In genomic region chr9:26776122-26776902, GRCm38 (mm10) we compare ENCODE assay signal across 8 mouse cellular contexts. TPM values are rescaled to one million over a fixed set of nuclear protein-coding genes. Genes with fewer than 3 reads are reported as not detected.
DNase-seq lines count a peak whose midpoint lies in the region; ATAC-seq and TF ChIP-seq lines count a peak whose summit lies in the region.

No protein-coding gene starts in this region.

- H3K36me3 ChIP-seq in liver, postnatal 0 days (replicated peaks; ENCODE audit: insufficient read depth, low read length), result no peaks in the 10 kb centered on the region
- no peaks in the 10 kb centered on the region for H3K36me3 ChIP-seq in liver, embryonic 11.5 days (ENCODE audit: control insufficient read depth, insufficient read depth, low read length)
- no peaks in the 10 kb centered on the region for H3K36me3 ChIP-seq in embryonic facial prominence, embryonic 11.5 days (replicated peaks; ENCODE audit: control insufficient read depth, insufficient read depth, low read depth, low read length)

- no peaks in the 10 kb centered on the region for H3K9me3 ChIP-seq in liver, postnatal 0 days (ENCODE audit: low read length)
- no peaks in the 10 kb centered on the region for H3K9me3 ChIP-seq in liver, embryonic 11.5 days (ENCODE audit: control insufficient read depth, low read length)
- H3K9me3 ChIP-seq in embryonic facial prominence, embryonic 11.5 days (replicated peaks; ENCODE audit: control insufficient read depth, low read length), result no peaks in the 10 kb centered on the region

- H3K4me1 ChIP-seq in liver, postnatal 0 days (ENCODE audit: insufficient read depth), result no peaks in the 10 kb centered on the region
- no peaks in the 10 kb centered on the region for H3K4me1 ChIP-seq in liver, embryonic 11.5 days (replicated peaks; ENCODE audit: control insufficient read depth, insufficient read depth, low read length)
- no peaks in the 10 kb centered on the region for H3K4me1 ChIP-seq in embryonic facial prominence, embryonic 11.5 days (ENCODE audit: control insufficient read depth, insufficient read depth, low read length)

- no peak overlapping the region for H3K27ac ChIP-seq in liver, postnatal 0 days (ENCODE audit: low read depth)
- no peak overlapping the region for H3K27ac ChIP-seq in liver, embryonic 11.5 days (ENCODE audit: low read depth, low read length)
- no peak overlapping the region for H3K27ac ChIP-seq in embryonic facial prominence, embryonic 11.5 days (replicated peaks; ENCODE audit: low read depth, low read length)

- H3K9ac ChIP-seq in liver, postnatal 0 days (replicated peaks), result no peak overlapping the region
- no peak overlapping the region for H3K9ac ChIP-seq in liver, embryonic 11.5 days (ENCODE audit: low read depth, low read length)
- no peak overlapping the region for H3K9ac ChIP-seq in embryonic facial prominence, embryonic 11.5 days (replicated peaks; ENCODE audit: low read length)

- H3K4me2 ChIP-seq in liver, postnatal 0 days (ENCODE audit: low read depth, low read length), result no peak overlapping the region
- H3K4me2 ChIP-seq in liver, embryonic 11.5 days, result no peak overlapping the region
- no peak overlapping the region for H3K4me2 ChIP-seq in embryonic facial prominence, embryonic 11.5 days (ENCODE audit: low read depth, low read length)

- no peak for TF ChIP-seq EP300 in liver, postnatal 0 days (IDR thresholded peaks at IDR 0.05; ENCODE audit: low read depth)

- no peak for ATAC-seq in liver, postnatal 0 days
- ATAC-seq in liver, embryonic 11.5 days (replicated peaks; ENCODE audit: low FRiP score), result no peak
- no peak for ATAC-seq in embryonic facial prominence, embryonic 11.5 days (replicated peaks; ENCODE audit: insufficient number of reproducible peaks, low FRiP score, low TSS enrichment, low read depth)

- peak; percentile 68 for TF ChIP-seq CTCF in liver, postnatal 0 days (IDR thresholded peaks at IDR 0.05; ENCODE audit: low read depth)
- peak; percentile 71; the same call in 1 of the 2 replicates for TF ChIP-seq CTCF in brain, embryonic 14.5 days (IDR thresholded peaks at IDR 0.05; ENCODE audit: borderline replicate concordance, extremely low read depth, insufficient read depth, insufficient read length)

- H3K27me3 ChIP-seq in liver, postnatal 0 days (ENCODE audit: insufficient read depth, low read length), result no peaks in the 10 kb centered on the region
- no peaks in the 10 kb centered on the region for H3K27me3 ChIP-seq in liver, embryonic 11.5 days (replicated peaks; ENCODE audit: control insufficient read depth, insufficient read depth, low read length)
- H3K27me3 ChIP-seq in embryonic facial prominence, embryonic 11.5 days (ENCODE audit: control insufficient read depth, insufficient read depth, low read length), result no peaks in the 10 kb centered on the region

- WGBS in liver, postnatal 0 days (ENCODE audit: insufficient replicate concordance), result 56% methylated on average over 6 of the region's 6 CpGs
- WGBS in liver, embryonic 11.5 days, result 62% methylated on average over 6 of the region's 6 CpGs
- whole genome bisulfite sequencing in embryonic facial prominence, embryonic 11.5 days, result 60% methylated on average over 6 of the region's 6 CpGs

- DNase-seq in liver, postnatal 0 days, result no peak
- no peak for DNase-seq in liver, embryonic 11.5 days (ENCODE audit: low spot score)
- peak; percentile 90 for DNase-seq in brain, embryonic 14.5 days (ENCODE audit: low read depth)
- DNase-seq in embryonic facial prominence, embryonic 11.5 days (ENCODE audit: low spot score), result peak; percentile 77
- peak; percentile 26 for DNase-seq in induced T-regulatory cell, adult 2 months (ENCODE audit: low read depth)
- DNase-seq in lung, postnatal 25 days (ENCODE audit: low spot score), result peak; percentile 59
- peak; percentile 53 for DNase-seq in telencephalon, adult 2 months (ENCODE audit: low read depth, low spot score)
- DNase-seq in ovary, adult 18-20 months (ENCODE audit: low spot score), result no peak

- no peak overlapping the region for H3K4me3 ChIP-seq in liver, postnatal 0 days (ENCODE audit: low read depth, low read length)
- H3K4me3 ChIP-seq in liver, embryonic 11.5 days (ENCODE audit: low read depth, low read length), result no peak overlapping the region
- H3K4me3 ChIP-seq in embryonic facial prominence, embryonic 11.5 days (ENCODE audit: low read depth, low read length), result no peak overlapping the region

- no peak for TF ChIP-seq POLR2A in brain, embryonic 14.5 days (IDR thresholded peaks at IDR 0.05; ENCODE audit: borderline replicate concordance, extremely low read depth, insufficient read depth, insufficient read length, poor library complexity, severe bottlenecking)

RNA-seq across cellular contexts. Expression of gene Glb1l2, which starts 30.0 kb away (rescaled TPM):
- 0.06 TPM in 1 of 2 replicates, not detected in the other for polyA plus RNA-seq in liver, postnatal 0 days (2015; fragmentation: Nextera tagmentation; extraction: Ambion mirVana)
- 0.88 and 1.6 TPM in 2 replicates for polyA plus RNA-seq in liver, embryonic 11.5 days (2014; fragmentation: Nextera tagmentation; extraction: Ambion mirVana)
- 3.3 and 3.5 TPM in 2 replicates for polyA plus RNA-seq in brain, embryonic 14.5 days (2012; rRNA removed)
- 4.6 and 4.7 TPM in 2 replicates for polyA plus RNA-seq in embryonic facial prominence, embryonic 11.5 days (2014; fragmentation: Nextera tagmentation; extraction: Ambion mirVana)

RNA-seq across cellular contexts. Expression of gene B3gat1, which starts 42.8 kb away (rescaled TPM):
- polyA plus RNA-seq in liver, postnatal 0 days (2015; fragmentation: Nextera tagmentation; extraction: Ambion mirVana), result not detected in 2 replicates
- polyA plus RNA-seq in liver, embryonic 11.5 days (2014; fragmentation: Nextera tagmentation; extraction: Ambion mirVana), result 0.04 TPM in 1 of 2 replicates, not detected in the other
- polyA plus RNA-seq in brain, embryonic 14.5 days (2012; rRNA removed), result 226 and 262 TPM in 2 replicates
- 1.2 and 1.3 TPM in 2 replicates for polyA plus RNA-seq in embryonic facial prominence, embryonic 11.5 days (2014; fragmentation: Nextera tagmentation; extraction: Ambion mirVana)

Comparison
In these comparisons a context has a peak if more than half of its experiments do, and no peak if none do; other contexts are left out.
1. DNase-seq: peak in brain, embryonic 14.5 days (single experiment), embryonic facial prominence, embryonic 11.5 days (single experiment), induced T-regulatory cell, adult 2 months (single experiment), lung, postnatal 25 days (single experiment) and telencephalon, adult 2 months (single experiment); none in liver, postnatal 0 days (single experiment), liver, embryonic 11.5 days (single experiment) and ovary, adult 18-20 months (single experiment).
2. RNA of gene B3gat1, which starts 42.8 kb away (polyA plus RNA-seq): 226 to 262 TPM in brain, embryonic 14.5 days; 1.2 to 1.3 TPM in embryonic facial prominence, embryonic 11.5 days, not detected in liver, postnatal 0 days and 0.04 TPM in liver, embryonic 11.5 days; every median in the first group is over 10 times any median in the second.